Mouse (Mus musculus) limb, embryonic 10.5 days (tissue): Measurements from ENCODE around the gene Eml1. TPM values are rescaled to one million over a fixed set of nuclear protein-coding genes. Genes with fewer than 3 reads are reported as not detected.

Experiments used
- DNase-seq: peaks from one replicate; pipeline ENCODE4 v3.0.0-alpha.2; 2017; ENCODE audit warnings: low spot score
- H3K27ac ChIP-seq: fragments of 300-500 bp; sonication (generic); 2 replicates; pipeline ENCODE4 v1.5.1; 2016; ENCODE audit warnings: mild to moderate bottlenecking
- H3K27me3 ChIP-seq: fragments of 300-500 bp; sonication (generic); 2 replicates; pipeline ENCODE4 v1.6.1; 2016; ENCODE audit warnings: low read depth, mild to moderate bottlenecking; ENCODE audit not compliant: poor library complexity, severe bottlenecking
- H3K36me3 ChIP-seq: fragments of 300-500 bp; sonication (generic); 2 replicates; pipeline ENCODE4 v1.6.1; 2016; ENCODE audit warnings: mild to moderate bottlenecking, moderate library complexity
- H3K4me1 ChIP-seq: fragments of 300-500 bp; sonication (generic); 2 replicates; pipeline ENCODE4 v1.6.1; 2016
- H3K4me3 ChIP-seq: fragments of 300-500 bp; sonication (generic); 2 replicates; pipeline ENCODE4 v1.5.1; 2016; ENCODE audit warnings: mild to moderate bottlenecking, moderate library complexity
- H3K9me3 ChIP-seq: fragments of 300-500 bp; sonication (generic); replicated peaks from 2 replicates; pipeline ENCODE4 v1.6.1; 2016; ENCODE audit warnings: mild to moderate bottlenecking
- WGBS: fragments of 180-500 bp; shearing (Covaris S2); methylation state at CpG from one replicate; pipeline ENCODE4 v1.1.7; 2016; 5-methylcytosine and 5-hydroxymethylcytosine counted together
- polyA plus RNA-seq: library from polyadenylated mRNA; unstranded; fragments of >200 nt; fragmentation: Nextera tagmentation; extraction: Ambion mirVana; gene quantifications from 2 replicates; pipeline ENCODE4 v1.2.1, GENCODE M21; 2016

Gene Eml1
- polyA plus RNA-seq, 1 experiment from 2014 or later, result 64.7 TPM

DNA sequence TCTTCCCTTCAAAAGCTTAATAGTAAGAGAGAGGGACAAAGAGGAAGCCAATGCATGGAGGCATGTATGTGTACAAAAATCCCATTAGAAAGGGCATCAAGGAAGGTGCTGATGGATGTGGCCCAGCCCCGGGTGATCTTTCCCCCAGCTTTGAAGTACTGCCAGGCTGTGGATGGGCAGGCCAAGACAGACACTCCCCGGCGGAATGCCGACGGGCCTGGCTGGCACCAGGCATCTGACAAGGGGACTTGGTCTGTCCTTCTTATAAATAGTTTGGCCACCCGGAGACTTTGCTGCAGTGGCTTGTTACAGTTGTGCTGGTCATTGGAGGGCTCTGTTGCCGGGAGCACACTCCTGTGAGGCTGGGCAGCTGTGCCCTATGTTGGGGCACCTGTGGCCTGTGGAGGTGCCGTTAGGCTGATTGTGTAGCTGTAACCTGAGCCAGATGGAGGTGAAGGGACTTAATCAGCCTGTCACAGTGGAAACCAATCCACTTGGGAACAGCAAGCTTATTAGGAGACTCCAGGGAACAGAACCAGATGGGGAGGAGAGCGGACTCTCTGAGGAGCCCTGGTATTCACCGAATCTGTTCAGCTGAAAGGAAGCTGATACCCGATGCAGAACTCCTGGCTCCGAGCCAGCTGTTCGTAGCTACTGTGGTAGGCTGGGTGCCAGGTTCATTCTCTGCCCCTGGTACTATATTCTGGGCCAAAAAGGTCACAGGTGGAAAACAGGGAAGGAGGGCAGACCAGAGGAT is 15.9 kb downstream of the Eml1 start:
- H3K27ac ChIP-seq, result no peak overlapping the region
- 72% methylated on average over 13 of the region's 13 CpGs for WGBS
- H3K4me1 ChIP-seq, result peaks cover 26% of the 10 kb centered on the region
- no peaks in the 10 kb centered on the region for H3K27me3 ChIP-seq
- no peak for DNase-seq
- no peak overlapping the region for H3K4me3 ChIP-seq
- no peaks in the 10 kb centered on the region for H3K36me3 ChIP-seq
- no peaks in the 10 kb centered on the region for H3K9me3 ChIP-seq

DNA sequence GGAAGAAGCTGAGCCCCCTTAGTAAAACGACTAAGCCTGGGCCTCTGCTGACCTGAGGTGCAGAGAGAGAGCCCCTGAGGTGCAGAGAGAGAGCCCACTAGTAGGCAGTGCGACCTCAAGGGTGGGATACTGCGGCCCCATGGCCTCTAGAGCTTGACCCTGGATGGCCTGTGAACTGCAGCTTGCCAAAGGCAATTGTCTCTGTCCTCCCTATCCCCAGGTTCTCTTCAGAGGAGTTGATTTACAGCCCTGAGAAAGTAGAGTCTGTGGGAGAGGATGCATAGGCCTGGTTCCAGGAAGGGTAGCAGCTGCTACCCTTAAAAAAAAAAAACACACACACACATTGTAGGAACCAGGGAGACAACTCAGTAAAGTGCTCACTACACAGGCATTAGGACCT is 19.0 kb downstream of the Eml1 start:
- no peak for DNase-seq
- 28% methylated on average over 3 of the region's 3 CpGs for WGBS
- Histone ChIP-seq H3K27me3 (no peaks in the 10 kb centered on the region), H3K36me3 (no peaks in the 10 kb centered on the region), H3K9me3 (no peaks in the 10 kb centered on the region), H3K4me3 (no peak overlapping the region), H3K27ac (0 out of 2 replicates have a peak overlapping the region, but pooled peaks have one; percentile 9), H3K4me1 (peaks cover 31% of the 10 kb centered on the region)

DNA sequence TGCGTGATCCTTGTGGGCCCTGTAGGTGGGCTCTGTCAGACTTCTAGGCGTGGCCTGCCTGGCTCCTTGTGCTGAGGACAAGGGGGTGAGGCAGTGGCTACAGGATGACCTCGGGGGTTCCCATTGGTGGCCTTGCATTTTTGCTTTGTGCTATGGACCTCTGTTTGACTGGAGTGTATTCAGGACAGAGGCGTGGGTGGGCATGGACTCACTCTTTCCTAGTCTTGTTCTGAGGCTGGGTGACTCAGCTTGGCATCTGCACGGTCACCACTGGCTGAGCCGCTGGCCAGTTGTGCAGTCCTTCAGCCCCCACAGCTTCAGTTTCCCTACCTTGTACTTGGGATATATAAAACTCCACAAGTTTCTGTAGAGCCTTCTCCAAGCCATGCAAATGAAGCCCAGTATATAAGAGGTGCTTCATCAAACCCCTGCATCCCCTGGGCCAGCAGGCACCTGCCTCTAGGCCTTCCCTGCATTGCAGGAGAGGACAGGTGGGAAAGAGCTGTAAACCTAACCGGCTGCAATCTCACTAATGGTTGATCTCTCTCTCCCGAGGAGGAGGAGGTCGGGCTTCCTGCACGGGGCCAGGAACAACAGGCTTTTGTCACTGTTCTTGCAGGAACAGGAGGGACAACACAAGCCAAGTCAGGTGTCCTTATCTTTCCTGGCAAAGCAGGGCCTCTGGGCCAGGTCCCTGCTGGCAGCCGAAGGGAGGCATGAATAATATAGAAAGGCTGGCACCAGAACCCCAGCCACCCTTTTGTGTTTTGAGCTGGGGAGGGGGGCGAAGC is 21.7 kb downstream of the Eml1 start:
- peaks cover 30% of the 10 kb centered on the region for H3K4me1 ChIP-seq
- 75% methylated on average over 12 of the region's 12 CpGs for WGBS
- H3K27me3 ChIP-seq, result no peaks in the 10 kb centered on the region
- H3K36me3 ChIP-seq, result no peaks in the 10 kb centered on the region
- H3K9me3 ChIP-seq, result no peaks in the 10 kb centered on the region
- H3K4me3 ChIP-seq, result no peak overlapping the region
- H3K27ac ChIP-seq, result no peak overlapping the region
- no peak for DNase-seq

DNA sequence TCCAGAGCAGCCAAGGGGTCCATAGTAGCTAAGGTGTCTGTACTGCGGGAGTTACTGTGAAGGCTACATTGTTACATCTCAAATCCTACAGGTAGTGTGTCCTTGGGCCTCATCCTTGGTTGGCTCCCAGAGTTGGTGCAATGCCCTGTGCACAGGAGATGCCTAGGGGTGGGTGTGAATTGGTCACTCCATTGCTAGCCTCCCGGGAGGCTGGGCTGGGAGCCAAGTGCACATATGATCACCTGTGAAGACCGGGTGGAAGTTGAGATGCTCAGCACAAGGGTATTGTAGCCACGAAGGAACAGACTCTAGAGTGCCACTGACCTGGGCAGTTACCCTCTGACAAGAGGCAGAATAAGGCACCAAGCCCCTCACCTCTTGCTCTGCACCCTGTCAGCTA is 22.3 kb downstream of the Eml1 start:
- Histone ChIP-seq H3K4me1 (peaks cover 27% of the 10 kb centered on the region), H3K27me3 (no peaks in the 10 kb centered on the region), H3K9me3 (no peaks in the 10 kb centered on the region), H3K27ac (no peak overlapping the region), H3K36me3 (no peaks in the 10 kb centered on the region), H3K4me3 (no peak overlapping the region)
- DNase-seq, result no peak
- WGBS, result 91% methylated on average over 4 of the region's 4 CpGs

DNA sequence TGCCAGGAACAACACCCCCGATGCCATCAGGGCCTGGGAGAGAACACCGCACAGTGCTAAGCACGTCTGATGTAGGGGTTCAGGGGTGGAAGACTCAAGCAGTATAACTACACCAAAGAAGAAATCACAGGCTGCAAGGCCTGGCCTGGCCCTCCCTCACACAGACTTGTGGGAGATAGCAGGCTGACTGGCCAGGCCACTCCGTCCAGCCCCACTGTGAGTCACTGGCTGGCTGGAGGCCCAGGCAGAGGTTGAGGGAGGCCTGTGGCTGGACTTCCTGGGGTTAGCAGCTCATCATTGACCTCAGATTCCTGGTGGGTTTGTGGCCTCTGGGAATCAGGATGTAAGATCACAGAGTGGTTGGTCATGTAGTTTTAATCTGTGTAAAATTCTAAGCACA is 22.9 kb downstream of the Eml1 start:
- no peaks in the 10 kb centered on the region for H3K36me3 ChIP-seq
- 76% methylated on average over 4 of the region's 4 CpGs for WGBS
- H3K4me1 ChIP-seq, result peaks cover 27% of the 10 kb centered on the region
- no peak overlapping the region for H3K27ac ChIP-seq
- H3K9me3 ChIP-seq, result no peaks in the 10 kb centered on the region
- H3K27me3 ChIP-seq, result no peaks in the 10 kb centered on the region
- no peak for DNase-seq
- H3K4me3 ChIP-seq, result no peak overlapping the region

DNA sequence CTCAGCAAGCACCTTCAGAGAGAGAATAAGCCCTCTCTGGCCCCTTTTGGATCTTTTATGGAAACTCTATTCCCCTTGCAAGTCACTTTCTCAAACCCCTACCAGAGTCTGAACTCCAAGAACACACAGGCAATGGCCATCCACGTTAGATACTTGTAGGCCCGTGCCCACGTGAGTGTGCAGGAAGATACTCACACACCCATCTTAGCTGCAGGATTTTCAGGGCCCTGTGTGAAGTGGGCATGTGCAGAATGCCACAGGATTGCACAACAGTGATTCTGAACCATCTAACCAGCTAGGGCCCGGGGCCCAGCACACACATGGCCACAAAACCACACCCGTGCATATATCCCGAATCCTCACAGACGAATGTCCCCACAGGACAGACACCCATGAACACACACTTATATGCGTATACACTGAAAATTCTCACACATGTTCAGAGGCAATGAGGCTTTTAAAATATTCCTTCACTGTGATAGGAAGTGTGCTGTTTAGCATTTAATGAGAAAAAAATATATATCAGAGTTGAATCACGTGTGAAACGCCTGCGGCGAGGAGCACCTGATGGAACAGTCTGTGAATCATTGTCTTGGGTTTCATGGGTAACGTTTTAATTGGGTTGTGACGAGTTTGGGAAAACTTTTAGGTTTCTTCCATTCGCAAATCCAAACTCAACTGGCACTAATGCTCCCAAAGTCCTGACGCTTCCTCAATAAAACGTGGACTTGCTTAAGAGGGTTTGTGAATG is 24.0 kb downstream of the Eml1 start:
- Histone ChIP-seq H3K27me3 (no peaks in the 10 kb centered on the region), H3K9me3 (no peaks in the 10 kb centered on the region), H3K36me3 (no peaks in the 10 kb centered on the region), H3K4me1 (peaks cover 25% of the 10 kb centered on the region), H3K27ac (no peak overlapping the region), H3K4me3 (no peak overlapping the region)
- DNase-seq, result no peak
- 89% methylated on average over 17 of the region's 17 CpGs for WGBS

DNA sequence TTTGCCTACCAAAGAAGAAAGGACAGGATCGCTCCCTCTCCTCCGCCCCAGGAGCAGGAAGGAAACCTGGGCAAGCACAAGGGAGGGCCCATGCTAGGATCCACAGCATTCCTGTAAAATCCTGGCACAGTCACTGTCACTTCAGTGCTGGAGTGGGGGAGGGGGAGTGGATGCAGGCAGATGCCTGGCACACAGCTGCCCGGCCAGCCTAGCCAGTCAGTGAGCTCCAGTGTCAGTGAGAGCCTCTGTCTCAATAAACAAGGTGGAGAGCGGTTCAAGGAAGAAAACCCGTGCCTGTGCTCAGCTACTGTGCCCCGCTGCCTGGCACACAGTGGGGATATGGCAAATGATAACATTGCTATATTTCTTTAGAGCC is 24.5 kb downstream of the Eml1 start:
- Histone ChIP-seq H3K4me3 (no peak overlapping the region), H3K27ac (no peak overlapping the region; the same call in 1 of the 2 replicates), H3K27me3 (no peaks in the 10 kb centered on the region), H3K36me3 (no peaks in the 10 kb centered on the region), H3K9me3 (no peaks in the 10 kb centered on the region), H3K4me1 (peaks cover 22% of the 10 kb centered on the region)
- WGBS, result 81% methylated on average over 6 of the region's 6 CpGs
- DNase-seq, result no peak

DNA sequence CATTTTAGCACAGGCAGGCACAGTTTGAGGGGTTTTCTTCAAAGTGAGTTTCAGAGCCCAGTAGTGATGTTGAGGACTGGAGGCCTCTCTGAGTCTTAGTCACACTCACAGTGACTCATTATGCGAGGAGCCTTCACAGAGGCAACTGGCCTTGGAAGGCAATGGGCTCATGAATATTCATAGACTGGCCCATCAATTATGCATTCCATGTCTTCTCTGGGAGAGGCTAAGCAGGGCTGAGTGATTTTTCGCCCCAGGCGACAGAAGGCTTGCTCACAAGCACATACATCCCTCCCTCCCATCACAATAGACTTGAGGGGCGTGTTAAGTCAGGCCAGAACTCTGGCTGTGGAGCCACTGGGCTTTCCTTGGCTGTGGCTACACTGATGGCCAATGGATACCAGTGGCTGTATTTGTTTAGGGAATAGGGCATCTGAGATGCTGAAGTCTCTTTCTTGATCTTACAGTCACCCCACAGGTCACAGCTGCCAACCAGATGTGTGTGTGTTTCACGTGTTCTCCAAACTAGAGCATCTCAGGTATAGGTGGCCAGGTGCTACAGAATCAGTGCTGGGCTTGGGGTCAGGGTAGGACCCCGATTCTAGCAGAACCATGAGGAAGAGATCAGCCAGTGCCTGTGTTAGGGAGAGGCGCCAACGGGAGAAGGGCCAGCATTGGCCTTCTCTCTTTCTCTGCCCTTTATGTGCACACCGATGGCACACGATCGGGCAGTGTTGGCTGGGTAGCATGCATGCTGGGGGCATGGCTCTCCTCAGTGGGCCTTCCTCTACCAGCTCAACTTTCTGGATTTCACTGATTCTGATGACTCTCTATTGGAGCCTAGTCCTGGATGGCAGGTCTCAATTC is 25.6 kb downstream of the Eml1 start:
- no peak overlapping the region for H3K27ac ChIP-seq
- no peaks in the 10 kb centered on the region for H3K27me3 ChIP-seq
- no peak overlapping the region for H3K4me3 ChIP-seq
- peaks cover 22% of the 10 kb centered on the region for H3K4me1 ChIP-seq
- H3K9me3 ChIP-seq, result no peaks in the 10 kb centered on the region
- no peak for DNase-seq
- H3K36me3 ChIP-seq, result no peaks in the 10 kb centered on the region
- 74% methylated on average over 11 of the region's 11 CpGs for WGBS

DNA sequence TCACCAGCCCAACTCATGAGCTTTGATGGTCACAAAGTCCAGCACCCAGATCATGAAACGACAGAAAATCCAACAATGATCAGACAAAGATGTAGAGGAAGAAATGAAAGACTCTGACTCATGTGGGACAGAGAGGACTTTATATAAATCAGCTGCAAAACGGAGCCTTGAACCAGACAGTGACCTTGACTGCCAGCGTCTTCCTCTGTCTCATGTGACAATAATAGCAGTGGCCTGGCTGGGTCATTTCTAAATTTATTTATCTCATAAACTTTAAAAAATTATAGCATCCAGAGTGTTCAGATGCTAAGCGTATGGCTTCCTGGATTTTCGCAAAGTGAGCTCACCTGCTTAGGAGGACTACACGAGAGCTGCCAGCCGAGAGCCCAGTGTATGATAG is 27.9 kb downstream of the Eml1 start:
- WGBS, result 93% methylated on average over 7 of the region's 7 CpGs
- Histone ChIP-seq H3K9me3 (no peaks in the 10 kb centered on the region), H3K4me1 (peaks cover 18% of the 10 kb centered on the region), H3K36me3 (no peaks in the 10 kb centered on the region), H3K4me3 (no peak overlapping the region), H3K27me3 (no peaks in the 10 kb centered on the region), H3K27ac (no peak overlapping the region)
- DNase-seq, result no peak

DNA sequence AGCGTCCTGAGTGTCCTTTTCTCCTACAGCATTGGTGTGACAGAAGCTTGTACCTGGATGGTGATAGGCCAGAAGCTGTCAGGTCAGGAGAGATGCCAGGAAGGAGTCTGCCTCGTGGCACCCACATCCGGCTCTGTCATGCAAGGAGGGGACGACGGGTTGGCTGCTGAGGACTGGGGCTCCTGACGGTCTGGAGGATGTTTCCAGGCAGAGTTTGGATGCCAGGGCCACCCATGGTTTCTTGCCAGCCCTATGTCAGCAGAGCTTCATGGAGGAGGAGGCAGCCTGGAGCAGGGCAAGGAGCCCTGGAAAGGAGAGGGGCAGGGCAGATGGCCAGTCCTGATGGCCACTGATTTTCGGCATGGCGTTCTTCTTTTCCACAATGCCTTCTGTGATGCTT is 28.4 kb downstream of the Eml1 start:
- H3K36me3 ChIP-seq, result no peaks in the 10 kb centered on the region
- H3K27ac ChIP-seq, result no peak overlapping the region
- H3K4me1 ChIP-seq, result peaks cover 23% of the 10 kb centered on the region
- no peak overlapping the region for H3K4me3 ChIP-seq
- no peaks in the 10 kb centered on the region for H3K9me3 ChIP-seq
- 92% methylated on average over 8 of the region's 8 CpGs for WGBS
- no peaks in the 10 kb centered on the region for H3K27me3 ChIP-seq
- no peak for DNase-seq

DNA sequence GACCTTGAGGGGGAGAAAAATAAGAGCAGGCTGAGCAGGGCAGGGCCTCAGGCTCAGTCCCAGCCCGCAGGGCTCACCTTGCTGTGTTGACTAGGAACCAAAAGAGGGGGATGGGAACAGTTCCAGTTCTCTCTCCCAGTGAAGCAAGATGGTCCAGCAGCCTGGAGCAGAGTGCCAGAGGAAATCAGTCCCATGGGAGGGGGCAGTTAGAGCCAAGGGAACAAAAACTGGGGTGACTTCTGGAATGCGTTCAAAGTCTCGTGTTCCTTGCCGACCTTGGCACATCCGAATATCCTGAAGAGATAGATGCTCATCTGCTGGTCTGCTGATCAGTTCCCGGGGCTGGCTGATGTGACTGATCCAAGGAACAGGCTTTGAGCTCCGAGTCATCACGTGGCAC is 30.2 kb downstream of the Eml1 start:
- Histone ChIP-seq H3K9me3 (no peaks in the 10 kb centered on the region), H3K36me3 (no peaks in the 10 kb centered on the region), H3K4me1 (peaks cover 23% of the 10 kb centered on the region), H3K27ac (no peak overlapping the region), H3K4me3 (no peak overlapping the region), H3K27me3 (no peaks in the 10 kb centered on the region)
- no peak for DNase-seq
- WGBS, result 78% methylated on average over 8 of the region's 8 CpGs

DNA sequence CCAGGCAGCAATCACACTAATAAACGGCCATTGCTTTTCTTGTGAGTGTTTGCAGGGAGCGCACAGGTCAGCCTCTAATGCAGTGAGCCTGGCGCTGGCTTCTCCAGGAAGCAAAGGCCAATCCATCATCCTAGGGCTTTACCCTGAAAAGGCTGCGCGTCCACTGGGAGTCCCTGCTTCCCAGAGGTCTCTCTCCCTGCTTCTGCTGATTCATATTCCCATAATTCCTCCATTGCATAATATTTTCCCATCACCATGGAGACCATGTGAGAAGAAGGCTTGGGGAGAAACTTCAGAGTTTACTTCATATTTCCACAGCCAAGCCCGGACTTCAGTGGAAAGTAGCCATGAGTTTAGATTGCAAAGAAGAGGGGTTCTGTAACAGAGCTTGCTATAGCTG is 33.2 kb downstream of the Eml1 start:
- Histone ChIP-seq H3K27me3 (no peaks in the 10 kb centered on the region), H3K36me3 (no peaks in the 10 kb centered on the region), H3K27ac (no peak overlapping the region), H3K4me1 (peaks cover 24% of the 10 kb centered on the region), H3K9me3 (no peaks in the 10 kb centered on the region), H3K4me3 (no peak overlapping the region)
- peak; percentile 45 for DNase-seq
- 57% methylated on average over 6 of the region's 6 CpGs for WGBS
